Mouse (Mus musculus) adrenal gland, adult (tissue): ENCODE measurements around the gene Dnajb6.
"Not testable (repeated sequence)": the region's sequence is repeated elsewhere in the genome, so short reads cannot be mapped to it uniquely, and the experiment has no call there.

Experiments
- DNase-seq, 2 experiments: peaks; one replicate each; pipeline ENCODE4 v3.0.0; 2022 to 2023; ENCODE audit warnings: low spot score in 1 of 2; ENCODE audit not compliant: inconsistent age in 2 of 2

Dnajb6 gene

DNA sequence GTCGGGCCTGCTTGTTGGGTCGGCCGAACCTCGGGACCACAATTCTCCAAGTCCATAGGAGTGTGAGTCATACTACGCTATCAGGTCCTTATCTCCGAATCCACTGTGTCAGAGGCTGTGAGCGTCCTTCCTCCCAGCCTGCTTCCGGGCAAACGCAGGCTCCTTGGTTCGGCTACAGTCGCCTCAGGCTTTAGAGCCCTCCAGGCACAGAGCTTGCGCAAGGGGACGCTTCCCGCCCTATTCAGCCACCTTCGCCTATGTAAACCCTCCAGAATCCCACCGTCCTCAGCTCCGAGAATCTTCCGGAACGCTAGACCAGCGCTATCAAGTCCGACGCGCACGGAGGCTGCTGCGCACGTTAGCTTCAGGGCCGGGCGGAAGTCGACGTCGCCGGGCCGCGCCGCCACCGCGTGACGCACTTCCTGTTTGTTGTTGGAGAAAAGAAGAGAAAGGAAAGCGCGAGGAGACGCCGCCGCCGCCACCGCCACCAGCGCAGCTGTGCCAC, at the start of gene Dnajb6, which contains the start of gene Gm5129:
TSS of gene Dnajb6 (plus strand) at position 132 of the 505 bp plus-strand sequence.
TSS of gene Gm5129 (minus strand) at position 380 of the 505 bp plus-strand sequence.
- peak; percentile 97 to 100 for DNase-seq

- DNase-seq = peak; percentile 21 to 74
Measured at GRCm38 (mm10) chr5:29687671-29688070, 47.8 kb upstream of the Dnajb6 start.

- peak in 1 of 2 experiments; percentile 45 for DNase-seq
Measured at GRCm38 (mm10) chr5:29688352-29688751, 47.1 kb upstream of the Dnajb6 start.

DNA sequence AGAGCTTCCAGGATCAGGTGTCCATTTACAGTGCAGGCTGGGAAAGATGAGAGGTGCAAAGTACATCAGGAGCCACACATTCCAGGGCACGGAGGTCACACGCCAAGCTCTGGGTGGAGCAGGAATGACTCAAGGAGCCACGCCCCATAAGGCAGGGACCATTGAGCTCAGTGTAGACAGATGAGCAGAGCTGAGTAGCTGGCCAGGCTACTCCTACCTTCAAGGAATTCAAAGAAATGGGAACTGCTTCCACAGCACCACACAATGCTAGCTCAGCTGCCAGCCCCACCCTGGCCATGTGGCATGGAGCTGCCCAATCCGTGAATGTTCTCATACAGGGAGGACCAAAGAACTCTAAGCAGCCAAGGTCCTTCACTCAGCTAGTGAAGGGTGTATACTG, 37.0 kb upstream of the Dnajb6 start:
- DNase-seq = no peak

DNA sequence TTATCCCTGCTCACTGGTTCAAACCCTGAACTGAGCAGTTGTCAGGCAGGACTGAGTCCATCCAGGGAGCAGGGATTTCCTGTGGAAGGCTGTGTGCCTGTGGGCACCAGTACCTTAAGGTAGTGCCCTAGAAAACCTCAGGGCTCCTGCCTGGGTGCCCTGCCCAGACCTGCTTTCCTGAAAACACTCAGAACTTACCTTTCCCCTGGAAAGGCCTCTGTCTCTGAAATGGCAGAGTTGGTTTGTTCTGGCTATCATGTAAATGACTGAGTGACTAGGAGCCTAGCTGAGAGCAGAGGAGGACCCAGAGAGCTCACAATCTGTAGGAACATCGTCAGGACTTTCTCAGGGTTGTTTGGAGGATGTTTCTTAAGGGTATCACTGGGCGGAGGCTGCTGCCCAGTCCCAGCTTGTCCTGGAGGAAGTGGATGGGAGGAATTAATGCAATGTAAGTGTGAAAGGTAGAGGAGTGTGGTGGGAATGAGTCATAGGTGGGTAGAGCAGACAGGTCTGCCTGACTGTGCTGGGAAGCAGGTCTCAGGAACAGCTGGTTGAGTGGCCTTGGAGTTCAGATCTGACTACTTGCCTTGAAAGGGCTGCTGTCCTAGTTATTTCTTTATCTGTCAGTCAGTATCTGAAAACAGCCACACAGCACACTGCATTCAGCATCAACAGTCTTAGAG, 35.8 kb upstream of the Dnajb6 start:
- peak in 1 of 2 experiments; percentile 64 for DNase-seq

DNA sequence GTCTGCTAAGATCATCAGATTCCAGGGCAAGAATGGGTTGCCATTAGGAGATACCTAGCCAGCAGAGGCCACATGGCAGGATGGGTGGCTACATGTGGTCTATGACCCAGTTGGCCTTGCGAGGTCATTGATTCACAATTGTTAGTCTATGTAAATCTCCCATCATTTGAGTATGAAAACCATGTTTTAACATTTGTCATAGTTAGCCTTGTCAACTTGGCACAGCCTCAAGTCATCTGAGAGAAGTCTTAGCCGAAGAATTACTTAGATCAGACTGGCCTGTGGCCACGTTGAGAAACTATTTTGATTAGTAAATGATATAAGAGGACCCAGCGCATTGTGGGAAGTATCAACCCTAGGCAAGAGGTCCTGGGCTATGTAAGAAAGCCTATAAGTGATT, 28.2 kb upstream of the Dnajb6 start:
- peak in 1 of 2 experiments; percentile 44 for DNase-seq

- DNase-seq = no peak
Measured at GRCm38 (mm10) chr5:29708258-29708657, 27.2 kb upstream of the Dnajb6 start.

- DNase-seq = no peak
Measured at GRCm38 (mm10) chr5:29711631-29712030, 23.9 kb upstream of the Dnajb6 start.

- DNase-seq = no peak
Measured at GRCm38 (mm10) chr5:29712906-29713305, 22.6 kb upstream of the Dnajb6 start.

DNA sequence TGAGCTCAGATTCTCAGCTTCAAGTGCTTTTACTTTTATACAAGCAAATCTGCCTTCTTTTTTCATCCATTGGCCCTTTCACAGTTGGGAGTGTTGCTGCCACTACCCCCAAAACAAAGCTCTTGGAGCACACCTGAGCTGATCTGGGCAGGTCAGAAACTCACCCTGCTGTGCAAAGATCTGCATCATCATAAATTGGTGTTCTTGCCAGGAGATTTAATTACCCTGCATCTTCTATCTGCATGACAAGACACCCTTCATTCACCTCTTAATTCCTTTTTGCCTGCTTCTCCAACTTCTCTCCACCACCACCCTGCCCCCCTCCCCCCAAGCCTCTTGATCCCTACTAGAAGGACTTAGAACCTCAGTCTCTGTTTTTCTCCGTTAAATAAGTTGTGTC, 14.3 kb upstream of the Dnajb6 start:
- no peak for DNase-seq

GRCm38 (mm10) chr5:29725369-29725768, 10.1 kb upstream of the Dnajb6 start:
- DNase-seq = no peak

DNA sequence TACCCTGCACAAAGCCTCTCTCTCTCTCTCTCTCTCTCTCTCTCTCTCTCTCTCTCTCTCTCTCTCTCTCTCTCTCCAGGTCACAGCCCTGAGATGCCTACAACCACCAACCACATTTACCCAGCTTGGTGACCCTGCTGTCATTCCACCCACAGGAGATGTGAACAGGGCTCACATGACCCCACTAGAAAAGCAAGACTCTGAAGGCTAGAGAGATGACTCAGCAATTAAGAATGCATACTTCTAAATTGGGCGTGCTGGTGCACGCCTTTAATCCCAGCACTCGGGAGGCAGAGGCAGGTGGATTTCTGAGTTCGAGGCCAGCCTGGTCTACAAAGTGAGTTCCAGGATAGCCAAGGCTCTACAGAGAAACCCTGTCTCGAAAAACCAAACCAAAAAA, 9.4 kb upstream of the Dnajb6 start:
- DNase-seq = not testable (repeated sequence)

DNA sequence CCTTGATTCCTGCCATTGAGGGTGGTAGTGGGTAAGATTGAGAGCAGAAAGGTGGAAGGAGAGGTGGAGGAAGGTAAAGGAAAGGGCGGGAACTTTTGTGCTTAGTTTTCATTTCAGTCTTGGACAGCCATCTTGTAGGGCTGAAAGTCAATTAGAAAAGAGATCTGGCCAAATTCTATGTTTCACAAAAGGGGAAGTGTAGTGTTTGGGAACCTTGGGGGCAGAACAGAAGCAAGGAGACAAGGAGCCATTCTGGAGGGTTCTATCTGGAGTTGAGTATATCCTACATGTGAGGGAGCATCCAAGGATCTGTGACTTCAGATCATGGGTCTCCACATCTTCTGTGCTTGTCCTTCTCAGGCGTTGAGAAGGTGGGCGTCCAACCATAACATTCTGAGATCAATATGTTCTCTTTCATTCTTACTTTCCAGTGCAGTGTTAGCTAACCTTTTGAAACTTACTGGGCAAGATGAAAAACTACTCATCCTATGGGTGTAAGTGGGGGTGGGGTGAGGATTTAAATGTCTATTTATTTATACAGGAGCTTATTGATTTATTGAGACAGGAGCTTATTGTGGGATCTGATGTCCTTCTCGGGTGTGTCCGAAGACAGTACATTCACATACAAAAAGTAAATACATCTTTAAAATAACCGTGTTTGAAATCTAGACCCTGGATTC, 517 bp upstream of the Dnajb6 start:
- peak in 1 of 2 experiments; percentile 56 for DNase-seq

- peak in 1 of 2 experiments; percentile 78 for DNase-seq
Measured at GRCm38 (mm10) chr5:29736073-29736900, 799 bp downstream of the Dnajb6 start.

- DNase-seq = peak in 1 of 2 experiments; percentile 71
Measured at GRCm38 (mm10) chr5:29736942-29737341, 1.5 kb downstream of the Dnajb6 start.

GRCm38 (mm10) chr5:29737471-29737870, 2.0 kb downstream of the Dnajb6 start:
- DNase-seq = peak in 1 of 2 experiments; percentile 18

GRCm38 (mm10) chr5:29738076-29738475, 2.6 kb downstream of the Dnajb6 start:
- DNase-seq = no peak

- no peak for DNase-seq
Measured at GRCm38 (mm10) chr5:29740651-29741050, 5.2 kb downstream of the Dnajb6 start.

DNA sequence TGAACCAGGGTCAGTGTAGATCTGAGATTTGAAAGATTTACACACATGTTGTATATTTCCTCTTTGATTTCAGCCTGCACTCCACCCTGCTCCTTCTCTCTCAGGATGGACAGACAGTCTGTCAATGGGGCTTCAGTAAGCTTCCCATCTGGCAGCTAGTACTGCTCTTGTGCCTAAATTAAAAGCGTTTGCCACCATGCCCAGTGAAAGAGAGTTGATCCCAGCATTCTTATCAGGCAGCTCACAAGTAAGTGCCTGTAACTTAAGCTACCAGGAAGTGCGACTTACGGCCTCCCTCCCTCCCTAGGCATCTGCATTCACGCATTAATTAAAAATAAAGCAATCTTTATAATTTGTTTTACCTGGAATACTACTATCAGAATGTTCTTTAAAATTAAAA, 5.6 kb downstream of the Dnajb6 start:
- no peak for DNase-seq

DNA sequence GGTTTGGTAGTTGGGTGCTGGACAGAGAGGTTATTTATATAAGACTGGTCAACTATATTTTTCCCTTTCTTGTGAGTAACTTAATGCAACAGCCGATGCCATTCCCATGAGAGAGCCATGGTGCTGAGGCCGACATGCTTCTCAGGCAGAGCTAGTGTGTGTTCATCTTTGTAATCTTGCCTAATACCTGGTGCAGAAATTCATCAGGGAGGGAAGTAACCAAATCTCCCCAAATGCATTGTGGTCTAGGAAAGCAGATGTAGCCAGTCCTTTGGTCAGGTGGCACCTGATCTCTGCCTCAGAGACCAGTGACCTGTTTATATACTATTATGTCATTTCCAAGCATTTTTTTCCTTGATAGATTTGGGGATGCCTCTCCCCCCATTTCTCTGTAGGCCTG, 12.2 kb downstream of the Dnajb6 start:
- no peak for DNase-seq

DNA sequence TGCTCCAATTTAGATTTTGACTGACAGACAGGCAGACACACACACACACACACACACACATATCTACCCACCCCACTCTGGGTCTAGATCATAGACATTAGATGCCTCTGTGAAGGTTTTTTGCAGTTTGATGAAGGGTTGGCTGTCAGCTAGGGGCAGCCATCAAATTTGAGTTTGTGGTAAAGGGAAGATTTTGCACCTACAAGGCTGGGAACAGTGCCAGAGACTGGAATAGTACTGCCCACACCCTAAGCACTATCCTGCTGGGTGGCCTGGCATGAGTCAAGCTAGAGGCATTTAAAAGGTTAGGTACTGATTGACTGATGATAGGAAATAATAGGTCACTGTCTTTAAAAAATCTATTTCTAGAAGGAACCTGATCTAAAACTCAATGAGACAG, 15.8 kb downstream of the Dnajb6 start:
- peak; percentile 36 to 66 for DNase-seq
